Mouse (Mus musculus) limb, embryonic 15.5 days (tissue): Measurements from ENCODE around the gene Pck1. TPM values are rescaled to one million over a fixed set of nuclear protein-coding genes. Genes with fewer than 3 reads are reported as not detected.

ENCODE experiments used
- ATAC-seq: fragments of 200-750 bp; cut with Nextera tagmentation; 2 replicates; pipeline ENCODE4 v1.8.0; 2017; ENCODE audit warnings: low read depth, moderate TSS enrichment; ENCODE audit not compliant: insufficient number of reproducible peaks, low FRiP score, low TSS enrichment
- H3K27ac ChIP-seq: fragments of 300-500 bp; sonication (generic); 2 replicates; pipeline ENCODE4 v1.5.1; 2015; ENCODE audit warnings: moderate library complexity, mild to moderate bottlenecking, inconsistent platforms
- H3K27me3 ChIP-seq: fragments of 300-500 bp; sonication (generic); 2 replicates; pipeline ENCODE4 v1.6.1; 2015; ENCODE audit warnings: inconsistent platforms
- H3K36me3 ChIP-seq: fragments of 300-500 bp; sonication (generic); 2 replicates; pipeline ENCODE4 v1.6.1; 2015; ENCODE audit warnings: inconsistent platforms
- H3K4me1 ChIP-seq: fragments of 300-500 bp; sonication (generic); 2 replicates; pipeline ENCODE4 v1.6.1; 2015; ENCODE audit warnings: inconsistent platforms
- H3K4me2 ChIP-seq: fragments of 300-500 bp; sonication (generic); 2 replicates; pipeline ENCODE4 v1.6.1; 2015; ENCODE audit warnings: mild to moderate bottlenecking, inconsistent platforms
- H3K4me3 ChIP-seq: fragments of 300-500 bp; sonication (generic); 2 replicates; pipeline ENCODE4 v1.5.1; 2015; ENCODE audit warnings: mild to moderate bottlenecking, inconsistent platforms
- H3K9ac ChIP-seq: fragments of 300-500 bp; sonication (generic); 2 replicates; pipeline ENCODE4 v1.6.1; 2015; ENCODE audit warnings: inconsistent platforms
- H3K9me3 ChIP-seq: fragments of 300-500 bp; sonication (generic); 2 replicates; pipeline ENCODE4 v1.6.1; 2016; ENCODE audit warnings: inconsistent platforms
- WGBS: fragments of 180-500 bp; shearing (Covaris S2); methylation state at CpG from one replicate; pipeline ENCODE4 v1.1.7; 2015; 5-methylcytosine and 5-hydroxymethylcytosine counted together
- polyA plus RNA-seq: library from polyadenylated mRNA; unstranded; fragments of >200 nt; fragmentation: Nextera tagmentation; extraction: Ambion mirVana; gene quantifications from 2 replicates; pipeline ENCODE4 v1.2.1, GENCODE M21; 2015

Gene Pck1
- polyA plus RNA-seq, 1 experiment from 2014 or later, result 0.09 TPM

DNA sequence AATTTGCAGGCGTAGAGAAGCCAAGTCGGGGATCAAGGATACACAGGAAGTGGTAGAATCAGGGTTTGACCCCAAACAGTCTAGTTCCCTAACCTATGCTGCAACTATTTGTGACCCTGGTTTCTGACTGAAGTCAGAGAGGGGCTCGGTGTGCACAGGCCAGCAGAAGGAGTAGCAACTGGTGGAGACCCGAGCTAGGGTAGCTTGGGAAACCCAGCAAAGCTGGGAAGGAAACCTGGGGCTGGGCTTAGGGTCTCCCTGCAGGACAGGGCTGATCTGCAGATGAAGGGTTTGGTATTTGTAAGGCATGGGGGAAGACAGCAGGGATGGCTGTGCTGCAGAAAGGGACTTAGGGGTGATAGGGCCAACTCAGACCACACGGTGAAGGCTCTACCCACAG is 24.6 kb downstream of the Pck1 start:
- no peaks in the 10 kb centered on the region for H3K36me3 ChIP-seq
- ATAC-seq, result no peak
- no peak overlapping the region for H3K9ac ChIP-seq
- no peak overlapping the region for H3K27ac ChIP-seq
- 79% methylated on average over 5 of the region's 5 CpGs for WGBS
- H3K4me1 ChIP-seq, result peaks cover 32% of the 10 kb centered on the region
- no peaks in the 10 kb centered on the region for H3K9me3 ChIP-seq
- no peak overlapping the region for H3K4me2 ChIP-seq
- H3K4me3 ChIP-seq, result no peak overlapping the region
- H3K27me3 ChIP-seq, result no peaks in the 10 kb centered on the region; the same call in 1 of the 2 replicates

DNA sequence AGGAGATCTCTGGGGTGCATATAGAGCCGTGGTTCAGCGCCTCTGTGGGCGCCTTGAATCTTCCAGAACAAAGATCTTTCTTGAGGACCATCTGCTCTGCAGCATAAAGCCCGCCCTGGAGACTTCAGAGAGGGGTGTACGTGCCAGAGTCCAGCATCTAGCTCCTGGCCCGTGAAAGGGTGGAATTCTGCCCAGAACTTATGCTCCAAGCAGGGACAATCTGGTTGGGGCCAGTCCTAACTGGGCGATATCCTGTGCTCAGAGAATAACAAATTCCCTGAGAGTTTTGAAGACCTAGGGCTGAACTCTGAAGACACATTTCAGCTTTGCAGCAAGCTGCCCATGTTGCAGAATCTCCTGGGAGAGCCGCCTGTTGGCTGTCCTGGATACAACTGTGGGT is 25.1 kb downstream of the Pck1 start:
- Histone ChIP-seq H3K9ac (no peak overlapping the region), H3K27me3 (no peaks in the 10 kb centered on the region; the same call in 1 of the 2 replicates), H3K4me1 (peaks cover 27% of the 10 kb centered on the region), H3K9me3 (no peaks in the 10 kb centered on the region), H3K4me3 (no peak overlapping the region), H3K4me2 (no peak overlapping the region), H3K36me3 (no peaks in the 10 kb centered on the region), H3K27ac (no peak overlapping the region)
- no peak for ATAC-seq
- WGBS, result 79% methylated on average over 8 of the region's 8 CpGs

DNA sequence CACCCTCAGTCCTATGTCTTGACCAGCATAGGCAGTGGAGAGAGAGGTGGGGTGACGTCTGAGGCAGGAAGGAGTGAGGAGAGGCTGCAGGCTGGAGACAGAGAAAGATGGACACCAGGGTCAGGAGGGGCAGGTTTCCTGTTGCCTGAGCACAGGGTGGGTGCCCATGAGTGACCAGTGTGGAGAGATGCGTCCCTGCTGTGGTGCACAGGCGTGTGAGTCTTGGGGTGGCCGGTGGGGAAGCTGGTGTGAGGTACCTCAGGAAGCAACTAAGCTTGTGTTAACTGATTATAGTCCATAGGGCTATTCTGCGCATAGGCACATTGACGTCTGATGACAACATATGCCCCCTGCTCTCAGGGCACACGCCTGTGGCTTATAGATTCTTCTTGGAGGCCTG is 26.2 kb downstream of the Pck1 start:
- WGBS, result 82% methylated on average over 7 of the region's 7 CpGs
- no peak overlapping the region for H3K27ac ChIP-seq
- no peak overlapping the region for H3K4me3 ChIP-seq
- peaks cover 19% of the 10 kb centered on the region for H3K4me1 ChIP-seq
- H3K27me3 ChIP-seq, result no peaks in the 10 kb centered on the region; the same call in 1 of the 2 replicates
- H3K4me2 ChIP-seq, result no peak overlapping the region
- ATAC-seq, result no peak
- no peak overlapping the region for H3K9ac ChIP-seq
- no peaks in the 10 kb centered on the region for H3K9me3 ChIP-seq
- H3K36me3 ChIP-seq, result no peaks in the 10 kb centered on the region

DNA sequence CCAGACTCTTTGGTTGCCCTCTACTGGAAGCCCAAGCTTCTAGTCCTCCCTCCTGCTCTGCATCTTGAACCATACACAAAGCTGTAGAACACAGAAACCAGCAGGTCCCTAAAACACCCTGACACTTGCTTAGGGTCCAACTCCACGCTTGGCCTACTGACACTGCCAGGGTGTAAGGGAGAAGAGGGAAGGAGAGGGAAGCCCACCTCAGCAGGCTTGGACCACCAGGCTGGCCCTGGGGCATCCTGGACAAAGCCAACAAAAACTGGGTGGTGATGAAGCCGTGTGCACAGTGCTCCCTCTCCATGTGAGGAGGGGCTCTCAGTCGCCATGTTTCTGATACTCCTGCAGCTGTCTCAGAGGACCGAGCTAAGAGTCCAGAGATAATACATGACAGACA is 27.2 kb downstream of the Pck1 start:
- H3K27me3 ChIP-seq, result peaks cover 7% of the 10 kb centered on the region; the same call in 1 of the 2 replicates
- H3K27ac ChIP-seq, result no peak overlapping the region
- no peak overlapping the region for H3K9ac ChIP-seq
- H3K4me3 ChIP-seq, result no peak overlapping the region
- peaks cover 12% of the 10 kb centered on the region; the same call in 1 of the 2 replicates for H3K4me1 ChIP-seq
- 69% methylated on average over 4 of the region's 4 CpGs for whole genome bisulfite sequencing
- H3K9me3 ChIP-seq, result no peaks in the 10 kb centered on the region
- H3K4me2 ChIP-seq, result no peak overlapping the region
- no peaks in the 10 kb centered on the region for H3K36me3 ChIP-seq
- no peak for ATAC-seq

DNA sequence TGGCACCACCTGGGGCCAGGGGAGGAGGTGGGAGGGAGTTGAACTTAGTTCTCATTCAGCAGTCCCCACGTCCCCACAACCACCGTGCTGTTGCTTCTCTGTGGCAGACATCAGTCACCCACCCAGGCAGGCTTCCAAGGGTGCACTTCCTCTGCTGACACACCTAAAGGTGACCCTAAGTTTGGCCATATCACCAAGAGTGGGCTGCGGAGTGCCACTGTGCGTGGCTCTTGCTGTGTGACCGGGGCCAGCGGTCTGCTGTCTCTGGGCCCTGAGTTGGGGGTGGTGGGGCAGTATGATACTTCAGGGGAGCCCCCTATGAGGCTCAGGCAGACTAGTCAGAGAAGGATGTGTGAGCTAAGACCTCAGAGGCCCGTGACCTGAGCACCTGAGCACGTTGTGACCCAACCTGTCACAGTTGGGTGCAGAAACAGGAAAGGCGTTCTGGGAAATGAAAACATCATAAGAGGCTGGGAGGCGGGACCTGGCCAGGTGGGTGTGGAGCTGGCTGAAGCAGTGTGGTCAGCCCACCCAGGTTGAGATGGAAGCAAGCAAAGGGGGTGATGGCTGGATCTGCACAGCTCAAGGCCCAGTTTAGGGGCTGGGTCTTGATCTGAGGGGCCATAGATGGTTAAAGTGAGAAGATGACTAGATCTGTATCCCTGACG is 28.0 kb downstream of the Pck1 start:
- ATAC-seq, result no peak
- H3K27me3 ChIP-seq, result peaks cover 7% of the 10 kb centered on the region
- WGBS, result 77% methylated on average over 11 of the region's 11 CpGs
- no peak overlapping the region for H3K27ac ChIP-seq
- H3K4me1 ChIP-seq, result peaks cover 12% of the 10 kb centered on the region; the same call in 1 of the 2 replicates
- no peaks in the 10 kb centered on the region for H3K9me3 ChIP-seq
- H3K4me3 ChIP-seq, result no peak overlapping the region
- H3K4me2 ChIP-seq, result no peak overlapping the region
- H3K36me3 ChIP-seq, result no peaks in the 10 kb centered on the region
- H3K9ac ChIP-seq, result no peak overlapping the region

DNA sequence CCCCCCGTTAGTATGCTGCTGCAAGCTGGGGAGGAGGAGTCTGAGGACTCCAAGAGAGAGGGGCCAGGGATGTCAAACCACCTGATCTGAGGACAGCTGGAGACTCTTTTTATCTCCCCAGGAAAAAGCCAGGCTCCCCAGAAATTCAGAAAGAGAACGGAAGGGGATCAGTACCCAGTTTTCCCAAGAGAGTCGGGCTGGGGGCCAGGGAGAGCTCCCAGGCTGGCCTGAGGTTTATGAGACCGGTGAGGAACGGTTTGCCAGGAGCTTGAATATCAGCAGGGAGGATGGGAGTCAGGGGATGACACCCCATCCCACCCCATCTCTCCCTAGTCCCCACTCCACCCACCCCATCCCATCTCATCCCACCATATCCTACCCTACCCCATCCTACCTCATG is 28.6 kb downstream of the Pck1 start:
- H3K27me3 ChIP-seq, result peaks cover 7% of the 10 kb centered on the region
- ATAC-seq, result no peak
- no peak overlapping the region for H3K27ac ChIP-seq
- no peaks in the 10 kb centered on the region for H3K9me3 ChIP-seq
- peaks cover 13% of the 10 kb centered on the region; the same call in 1 of the 2 replicates for H3K4me1 ChIP-seq
- no peak overlapping the region for H3K4me3 ChIP-seq
- WGBS, result 49% methylated on average over 5 of the region's 5 CpGs
- no peak overlapping the region for H3K9ac ChIP-seq
- H3K4me2 ChIP-seq, result no peak overlapping the region
- H3K36me3 ChIP-seq, result no peaks in the 10 kb centered on the region

DNA sequence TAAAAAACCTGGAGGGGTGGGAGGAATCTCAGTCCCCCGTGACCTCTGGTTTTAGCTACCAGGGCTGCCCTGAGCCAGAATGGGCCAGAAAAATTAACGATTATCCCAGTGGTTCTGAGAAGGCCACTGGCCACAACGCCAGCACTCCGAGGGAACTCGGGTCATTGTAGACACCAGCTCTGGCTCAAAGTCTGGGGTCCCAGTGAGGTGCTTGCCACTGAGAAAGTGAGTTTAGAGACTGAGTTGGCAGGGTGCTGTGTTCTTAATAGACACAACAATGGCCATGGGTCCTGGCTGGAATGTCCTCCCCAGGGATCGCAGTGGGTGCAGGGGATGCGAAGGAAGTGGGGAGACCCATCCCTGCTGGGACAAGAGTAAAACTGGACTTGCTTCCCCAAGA is 29.1 kb downstream of the Pck1 start:
- H3K4me2 ChIP-seq, result no peak overlapping the region
- no peak overlapping the region for H3K27ac ChIP-seq
- H3K4me1 ChIP-seq, result peaks cover 14% of the 10 kb centered on the region; the same call in 1 of the 2 replicates
- no peak overlapping the region for H3K9ac ChIP-seq
- H3K36me3 ChIP-seq, result no peaks in the 10 kb centered on the region
- no peak for ATAC-seq
- H3K9me3 ChIP-seq, result no peaks in the 10 kb centered on the region
- 89% methylated on average over 7 of the region's 7 CpGs for WGBS
- peaks cover 7% of the 10 kb centered on the region for H3K27me3 ChIP-seq
- no peak overlapping the region for H3K4me3 ChIP-seq

DNA sequence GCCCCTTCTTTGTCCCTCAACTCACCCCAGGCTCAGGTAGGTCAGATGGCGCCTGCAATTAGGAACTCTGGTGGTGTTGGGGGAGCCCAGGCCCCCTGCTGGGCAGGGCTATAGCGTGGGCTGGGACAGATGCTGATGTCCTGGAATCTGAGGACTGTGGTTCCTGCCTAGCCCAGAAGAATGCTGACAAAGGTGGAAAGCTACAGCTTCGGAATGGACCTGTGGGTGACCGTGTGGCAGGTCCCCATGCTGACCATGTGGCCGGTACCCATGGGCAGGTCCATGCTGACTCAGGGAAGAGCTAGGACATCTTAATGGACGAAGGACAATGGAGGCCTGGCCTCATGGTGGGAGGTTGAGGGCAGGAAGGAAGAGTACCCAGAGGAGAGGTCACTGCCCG is 29.9 kb downstream of the Pck1 start:
- Histone ChIP-seq H3K27ac (no peak overlapping the region), H3K36me3 (no peaks in the 10 kb centered on the region), H3K4me1 (peaks cover 14% of the 10 kb centered on the region; the same call in 1 of the 2 replicates), H3K4me2 (no peak overlapping the region), H3K4me3 (no peak overlapping the region), H3K9me3 (no peaks in the 10 kb centered on the region), H3K27me3 (peaks cover 7% of the 10 kb centered on the region), H3K9ac (no peak overlapping the region)
- no peak for ATAC-seq
- 84% methylated on average over 7 of the region's 7 CpGs for WGBS

DNA sequence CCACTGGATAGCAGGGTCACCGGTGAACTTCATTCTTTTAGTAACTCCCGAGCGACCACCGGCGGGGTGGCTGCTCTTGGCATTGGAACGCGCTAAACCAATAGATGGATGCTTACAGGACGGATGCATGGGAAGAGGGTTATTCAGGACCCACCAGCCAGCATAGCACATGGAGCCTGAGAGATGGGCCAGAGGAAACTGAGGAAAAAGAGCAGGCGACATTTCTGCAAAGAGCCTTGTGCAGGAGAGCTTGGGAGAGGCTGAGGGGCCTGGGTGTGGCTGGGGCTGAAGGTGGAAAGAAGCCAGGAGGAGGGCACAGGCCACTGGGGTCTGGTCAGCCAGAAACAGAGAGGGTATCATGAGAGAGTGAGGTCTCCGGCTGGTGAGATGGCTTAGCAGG is 30.5 kb downstream of the Pck1 start:
- Histone ChIP-seq H3K36me3 (no peaks in the 10 kb centered on the region), H3K9ac (no peak overlapping the region), H3K4me3 (no peak overlapping the region), H3K27me3 (peaks cover 7% of the 10 kb centered on the region), H3K27ac (no peak overlapping the region), H3K4me1 (peaks cover 11% of the 10 kb centered on the region; the same call in 1 of the 2 replicates), H3K9me3 (no peaks in the 10 kb centered on the region), H3K4me2 (no peak overlapping the region)
- 89% methylated on average over 10 of the region's 10 CpGs for WGBS
- no peak for ATAC-seq

DNA sequence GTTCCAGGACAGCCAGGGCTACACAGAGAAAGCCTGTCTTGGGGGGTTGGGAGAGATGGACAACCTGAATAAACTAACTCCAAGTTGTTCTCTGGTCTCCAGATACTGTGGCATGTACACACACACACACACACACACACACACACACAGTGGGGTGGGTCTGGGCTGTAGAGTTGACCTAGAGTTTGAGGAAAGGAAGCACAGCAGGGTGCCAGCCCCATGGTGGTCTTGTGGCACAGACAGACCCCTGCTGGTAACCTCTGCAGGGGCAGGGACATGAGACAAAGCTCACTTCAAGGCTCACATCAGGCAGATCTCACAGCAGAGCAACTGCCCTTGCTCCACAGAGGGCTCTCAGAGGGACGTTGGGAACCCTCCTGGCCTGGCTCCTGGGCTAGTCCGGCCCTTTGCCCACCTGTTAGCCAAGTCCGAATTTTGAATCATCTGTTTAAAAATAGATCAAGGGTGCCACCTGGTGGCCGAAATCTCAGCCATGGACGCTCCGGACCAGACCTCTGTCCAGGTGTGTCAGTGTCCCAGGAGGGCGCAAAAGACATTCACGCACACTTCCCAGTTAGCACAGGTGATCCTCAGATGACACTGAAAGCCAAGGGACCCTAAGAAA is 31.1 kb downstream of the Pck1 start:
- WGBS, result 5% methylated on average over 8 of the region's 8 CpGs
- no peak for ATAC-seq
- no peak overlapping the region for H3K27ac ChIP-seq
- H3K27me3 ChIP-seq, result peaks cover 7% of the 10 kb centered on the region
- H3K4me1 ChIP-seq, result peaks cover 11% of the 10 kb centered on the region; the same call in 1 of the 2 replicates
- no peak overlapping the region for H3K9ac ChIP-seq
- no peak overlapping the region for H3K4me3 ChIP-seq
- H3K9me3 ChIP-seq, result no peaks in the 10 kb centered on the region
- H3K36me3 ChIP-seq, result no peaks in the 10 kb centered on the region
- H3K4me2 ChIP-seq, result no peak overlapping the region

DNA sequence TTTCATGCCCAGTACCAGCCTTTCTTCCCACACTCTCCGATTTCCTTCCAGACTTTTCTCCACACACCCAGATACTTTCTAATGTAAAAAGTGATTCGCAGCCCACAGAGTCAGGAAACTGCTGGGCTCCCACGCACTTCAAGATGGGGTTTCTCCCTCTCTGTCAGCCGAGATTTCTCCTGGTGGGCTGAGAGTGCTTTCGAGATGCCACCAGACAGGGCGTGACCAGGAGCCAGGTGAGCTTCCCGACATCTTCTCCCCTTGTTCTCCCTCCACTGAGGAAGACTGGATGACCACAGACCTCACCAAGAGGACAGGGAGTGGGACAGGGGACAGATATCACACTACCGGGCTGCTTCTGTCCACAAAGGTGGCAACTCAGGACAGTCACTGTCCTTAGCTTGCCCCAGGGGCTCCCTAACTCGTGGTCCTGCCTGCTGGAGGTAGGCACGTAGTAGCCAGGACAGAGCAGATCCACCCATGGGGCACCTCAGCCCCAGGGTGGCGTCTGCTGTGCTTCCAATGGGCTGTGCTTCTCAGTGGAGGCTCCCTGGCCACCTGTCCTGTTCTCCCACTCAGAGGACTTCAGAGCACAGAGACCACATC is 31.7 kb downstream of the Pck1 start:
- H3K9me3 ChIP-seq, result no peaks in the 10 kb centered on the region
- H3K4me1 ChIP-seq, result peaks cover 11% of the 10 kb centered on the region; the same call in 1 of the 2 replicates
- no peak for ATAC-seq
- H3K9ac ChIP-seq, result no peak overlapping the region
- H3K4me3 ChIP-seq, result no peak overlapping the region
- peaks cover 7% of the 10 kb centered on the region for H3K27me3 ChIP-seq
- no peaks in the 10 kb centered on the region for H3K36me3 ChIP-seq
- 63% methylated on average over 11 of the region's 11 CpGs for WGBS
- no peak overlapping the region for H3K27ac ChIP-seq
- H3K4me2 ChIP-seq, result no peak overlapping the region

DNA sequence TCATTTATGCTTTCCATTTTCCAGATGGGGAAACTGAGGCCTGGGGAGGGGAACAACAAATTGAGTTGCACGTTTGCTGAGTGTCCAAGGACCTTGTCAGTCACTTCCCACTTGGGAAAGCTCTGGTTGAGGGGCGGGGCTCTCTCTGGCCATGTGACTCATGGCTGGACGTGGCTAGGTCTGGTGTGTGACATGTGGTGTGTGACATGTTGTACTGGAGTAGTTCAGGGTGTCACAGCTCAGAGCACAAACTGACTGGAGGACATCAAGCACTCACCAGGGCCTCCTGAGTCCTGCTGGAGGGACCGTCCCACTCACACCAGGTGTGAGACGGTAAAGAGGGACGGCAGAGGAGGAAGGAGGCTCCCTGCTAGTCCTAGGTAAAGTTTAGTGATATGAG is 32.4 kb downstream of the Pck1 start:
- 60% methylated on average over 6 of the region's 6 CpGs for WGBS
- H3K4me2 ChIP-seq, result no peak overlapping the region

More for the DNA sequence above, 32.4 kb downstream of the Pck1 start:
- no peak overlapping the region for H3K9ac ChIP-seq
- no peak overlapping the region for H3K4me3 ChIP-seq
- ATAC-seq, result no peak
- no peaks in the 10 kb centered on the region for H3K36me3 ChIP-seq
- H3K27ac ChIP-seq, result no peak overlapping the region
- peaks cover 11% of the 10 kb centered on the region; the same call in 1 of the 2 replicates for H3K4me1 ChIP-seq
- no peaks in the 10 kb centered on the region for H3K9me3 ChIP-seq
- H3K27me3 ChIP-seq, result peaks cover 7% of the 10 kb centered on the region; the same call in 1 of the 2 replicates
